Mouse (Mus musculus): ENCODE data around the gene Wasf2.

Gene Wasf2

DNA sequence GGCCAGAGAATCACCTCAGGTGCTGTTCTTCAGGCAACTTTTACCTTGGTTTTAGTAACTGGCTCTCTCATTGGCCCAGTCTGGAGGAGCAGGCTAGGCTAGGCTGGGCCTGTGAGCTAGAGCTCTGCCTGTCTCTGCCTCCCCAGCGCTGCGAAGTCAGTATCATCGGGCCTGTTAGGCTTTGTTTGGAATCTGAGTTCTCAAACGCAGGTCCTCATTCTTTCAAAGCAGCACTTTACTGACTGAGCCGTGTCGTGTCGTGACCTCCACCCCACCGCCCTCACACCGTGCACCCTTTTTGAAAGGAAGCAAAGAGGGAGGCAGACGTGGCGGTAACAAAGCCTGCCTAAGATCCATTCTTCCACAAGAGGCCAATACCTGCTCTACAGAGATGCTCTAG, 914 bp upstream of the Wasf2 start:
- no peak for DNase-seq

DNA sequence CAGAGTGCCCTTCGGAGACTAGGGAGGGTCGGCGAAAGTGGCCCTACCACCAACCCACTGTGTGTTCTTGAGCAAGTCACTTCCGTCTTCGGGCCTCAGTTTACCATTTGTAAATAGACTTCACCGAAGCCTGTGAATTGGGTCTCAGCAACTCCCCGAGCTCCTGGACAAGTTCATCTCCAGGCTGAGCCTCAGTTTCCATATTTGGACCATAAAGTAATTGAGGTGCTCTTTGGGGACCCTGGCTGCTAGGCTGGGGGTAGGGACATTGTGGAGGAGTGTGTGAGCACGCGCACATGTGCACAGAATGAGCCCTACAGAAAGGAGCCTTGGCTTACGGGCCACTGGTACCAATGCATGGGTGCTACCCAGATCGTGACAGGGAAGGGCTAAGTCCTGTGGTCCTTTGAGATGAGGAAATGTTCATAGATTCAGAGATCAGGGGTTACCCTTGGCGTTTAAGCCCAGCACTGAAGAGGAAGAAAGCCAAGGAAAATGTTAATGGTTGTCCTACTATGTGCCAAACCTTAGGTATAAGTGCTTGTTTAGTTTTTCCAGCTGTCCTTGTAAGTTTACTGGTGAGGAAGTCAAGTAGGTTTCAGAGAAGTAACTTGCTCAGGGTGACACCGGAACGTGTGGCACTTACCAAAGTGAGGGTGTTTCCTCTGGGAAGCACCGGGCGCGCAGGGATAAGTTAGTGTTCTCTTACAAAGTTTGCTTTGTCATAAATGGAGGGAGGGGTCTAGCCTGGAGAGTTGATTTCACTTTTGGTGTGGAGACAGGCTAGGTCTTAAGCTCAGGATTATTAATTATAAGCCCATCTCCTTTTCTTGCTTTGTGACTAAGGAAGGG, 811 bp downstream of the Wasf2 start:
- DNase-seq = no peak

- peak; percentile 74 for DNase-seq
Measured at GRCm38 (mm10) chr4:133132027-133132426, 1.7 kb downstream of the Wasf2 start.

GRCm38 (mm10) chr4:133136946-133137345, 6.6 kb downstream of the Wasf2 start:
- DNase-seq = no peak

- DNase-seq = no peak
Measured at GRCm38 (mm10) chr4:133138971-133139370, 8.7 kb downstream of the Wasf2 start.

- no peak for DNase-seq
Measured at GRCm38 (mm10) chr4:133155006-133155405, 24.7 kb downstream of the Wasf2 start.

GRCm38 (mm10) chr4:133155726-133156125, 25.4 kb downstream of the Wasf2 start:
- DNase-seq = no peak

GRCm38 (mm10) chr4:133156422-133156821, 26.1 kb downstream of the Wasf2 start:
- DNase-seq = no peak

- DNase-seq = no peak
Measured at GRCm38 (mm10) chr4:133156831-133157230, 26.5 kb downstream of the Wasf2 start.

DNA sequence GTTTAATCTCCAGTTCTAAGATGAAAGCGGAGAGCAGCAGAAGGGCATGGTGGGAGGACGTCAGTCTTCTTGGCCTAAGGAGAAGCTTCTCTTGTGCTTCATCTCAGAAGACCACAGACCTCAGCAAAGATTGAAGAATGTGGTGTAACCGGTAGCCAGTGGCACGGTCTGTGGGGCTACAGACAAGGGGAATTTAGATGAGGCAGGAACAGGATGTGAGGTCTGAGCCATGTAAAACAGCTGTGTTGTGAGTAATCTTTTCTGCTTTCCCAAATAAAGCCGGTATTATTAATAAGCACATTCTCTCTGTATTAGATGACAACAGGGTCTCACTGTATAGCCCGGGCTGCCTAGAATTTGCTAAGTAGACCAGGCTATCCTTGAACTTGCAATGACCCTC, 28.8 kb downstream of the Wasf2 start:
- DNase-seq = no peak

- DNase-seq = no peak
Measured at GRCm38 (mm10) chr4:133159646-133160045, 29.3 kb downstream of the Wasf2 start.

DNA sequence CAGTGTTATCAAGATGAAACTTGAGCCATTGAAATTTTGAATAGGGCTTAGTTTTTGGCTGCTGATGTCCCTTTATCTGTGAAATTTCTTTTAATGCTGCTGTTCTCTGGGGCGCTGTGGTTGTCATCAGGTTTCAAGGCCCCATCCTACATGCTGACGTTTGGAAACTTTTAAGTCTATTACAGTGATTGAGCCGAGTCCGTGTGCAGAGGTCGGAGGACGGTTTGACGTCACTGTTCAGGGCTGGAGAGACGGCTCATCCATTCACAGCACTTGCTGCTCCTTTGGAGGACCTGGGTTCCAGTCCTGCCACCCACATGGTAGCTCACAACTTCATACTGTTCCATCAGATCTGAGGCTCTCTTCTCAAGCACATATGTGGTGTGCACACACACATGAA, 29.9 kb downstream of the Wasf2 start:
- no peak for DNase-seq

DNA sequence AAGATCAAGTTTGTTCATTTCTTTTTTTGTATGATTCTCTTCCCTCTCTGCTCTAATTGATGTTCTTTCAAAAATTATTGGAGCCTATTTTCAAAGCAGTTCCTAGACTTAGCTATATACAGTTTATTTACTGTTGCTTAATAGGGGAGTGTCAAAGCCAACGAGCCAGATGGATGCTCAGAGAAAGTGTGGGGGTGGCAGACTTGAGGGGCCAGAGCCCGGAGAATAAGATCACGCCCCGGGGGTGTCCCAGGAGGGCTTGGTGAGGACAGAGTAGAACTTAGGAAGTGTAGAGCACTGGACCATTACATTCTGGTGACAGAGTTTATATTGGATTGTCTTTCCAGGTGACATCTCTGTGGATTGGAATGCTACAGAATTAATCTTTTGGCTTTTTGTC, 30.5 kb downstream of the Wasf2 start:
- DNase-seq = no peak

DNA sequence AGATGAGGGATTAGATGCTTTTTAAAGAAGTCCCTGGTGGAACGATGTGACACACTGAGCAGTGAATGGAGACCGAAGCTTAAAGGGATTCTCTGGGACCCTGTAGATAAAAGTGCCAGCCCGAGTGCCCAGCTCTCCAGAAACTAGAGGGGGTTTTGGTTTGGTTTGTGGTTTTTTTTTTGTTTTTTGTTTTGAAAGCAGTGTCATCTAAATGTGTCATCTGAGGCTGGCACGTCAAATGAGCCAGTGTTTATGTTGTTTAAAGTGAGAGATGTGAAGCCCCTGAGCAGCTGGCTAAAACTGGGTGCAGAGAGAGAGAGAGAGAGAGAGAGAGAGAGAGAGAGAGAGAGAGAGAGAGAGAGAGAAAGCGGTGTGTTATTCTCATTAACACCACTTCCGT, 31.9 kb downstream of the Wasf2 start:
- no peak for DNase-seq

GRCm38 (mm10) chr4:133166773-133167172, 36.5 kb downstream of the Wasf2 start:
- DNase-seq = no peak

DNA sequence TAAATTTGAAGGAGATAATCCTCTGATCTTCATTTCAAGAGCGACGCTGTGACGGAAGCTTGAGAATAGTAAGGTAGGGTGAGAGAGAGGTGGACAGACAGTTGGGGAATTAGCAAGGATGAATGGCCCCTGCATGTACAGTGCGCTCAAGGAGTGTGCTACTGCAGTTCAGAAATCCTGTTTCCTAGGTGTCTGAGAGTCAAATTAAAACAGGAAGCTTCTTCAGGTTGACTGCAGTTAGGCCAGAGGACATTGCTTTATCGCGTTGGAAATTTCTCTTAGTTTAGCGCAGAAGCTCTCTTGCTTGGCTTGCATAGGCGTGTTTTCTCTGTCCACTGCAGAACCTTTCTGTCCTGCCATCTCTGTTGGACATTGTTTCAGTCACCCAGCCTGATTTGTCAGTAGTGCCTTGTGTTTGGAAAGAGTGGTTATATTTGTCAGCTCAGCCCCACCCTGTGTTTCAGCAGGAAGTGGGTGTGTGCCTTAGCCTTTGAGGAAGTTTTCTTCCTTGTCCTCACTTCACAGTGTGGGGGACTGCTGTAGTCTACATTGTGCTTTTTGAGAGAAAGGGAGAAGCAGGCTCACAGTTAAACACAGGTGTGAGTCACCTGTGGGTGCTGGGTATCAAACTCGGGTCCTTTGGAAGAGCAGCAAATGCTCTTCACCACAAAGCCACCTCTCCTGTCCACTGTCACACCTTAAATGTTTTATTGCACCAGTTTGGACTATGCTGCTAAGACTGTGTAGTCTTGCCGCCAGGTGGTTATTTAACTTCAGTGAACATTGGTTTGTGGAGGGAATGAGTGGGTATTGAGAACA, 39.1 kb downstream of the Wasf2 start:
- DNase-seq = peak; percentile 49

DNA sequence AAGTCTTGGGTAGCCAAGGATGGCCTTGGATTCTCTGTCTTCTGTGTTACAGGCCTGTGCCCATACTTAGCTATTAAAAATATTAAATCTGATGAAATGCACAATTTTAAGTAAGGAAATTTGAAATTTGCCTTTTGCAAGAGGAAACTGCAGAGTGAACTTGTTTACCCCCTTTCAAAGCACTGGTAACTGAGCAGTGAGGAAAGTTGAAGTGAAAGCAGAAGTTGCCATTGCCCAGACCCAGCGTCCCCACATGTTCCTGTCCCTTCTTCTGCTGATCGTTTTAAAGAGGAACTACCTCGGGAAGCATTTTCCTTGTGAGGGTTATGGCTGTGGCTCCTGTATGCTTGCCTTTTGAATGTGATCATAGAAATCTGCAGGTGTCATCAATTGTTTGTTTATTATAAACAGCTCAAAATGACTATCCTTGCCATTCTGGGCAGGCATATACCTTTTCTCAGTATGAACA, 39.8 kb downstream of the Wasf2 start:
- DNase-seq = no peak

DNA sequence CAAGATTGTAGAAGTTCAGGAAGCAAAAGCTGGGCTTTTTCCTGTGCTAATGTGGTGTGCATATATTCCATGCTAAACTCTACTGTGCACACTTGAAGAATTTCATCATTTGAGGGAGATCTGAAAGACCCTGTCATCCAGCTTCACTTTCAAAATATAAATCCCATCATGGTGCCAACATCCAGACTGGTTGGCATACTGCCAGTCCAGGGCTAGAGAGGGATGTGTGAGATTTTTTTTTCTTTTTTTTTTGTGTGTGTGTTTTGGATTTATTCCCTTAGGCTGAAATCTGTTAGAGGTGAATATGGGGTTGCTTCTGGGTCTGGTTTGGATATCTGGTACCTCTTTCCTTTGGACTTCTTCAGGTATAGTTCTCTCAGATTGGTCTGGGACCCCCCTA, 40.3 kb downstream of the Wasf2 start:
- DNase-seq = no peak

GRCm38 (mm10) chr4:133172451-133172850, 42.1 kb downstream of the Wasf2 start:
- DNase-seq = no peak

DNA sequence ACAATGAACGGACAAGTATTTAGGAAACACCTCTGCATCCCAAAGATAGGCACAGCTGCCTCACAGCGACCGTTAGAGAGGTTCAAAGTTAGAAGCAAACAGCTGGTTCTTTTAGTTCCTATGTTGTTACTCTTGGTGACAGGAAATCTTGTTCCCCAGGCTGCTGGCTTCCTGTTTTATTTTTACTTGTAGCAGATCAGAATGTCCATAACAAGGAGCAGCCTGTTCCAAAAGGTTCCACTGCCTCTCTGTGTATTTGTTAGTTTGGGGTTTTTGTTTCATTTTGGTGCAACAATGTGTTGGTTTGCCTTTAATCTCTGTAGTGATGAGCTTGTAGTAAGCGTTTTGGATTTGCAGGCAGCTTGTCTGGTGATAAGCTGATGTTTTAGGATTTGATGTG, 44.1 kb downstream of the Wasf2 start:
- DNase-seq = peak; percentile 65

DNA sequence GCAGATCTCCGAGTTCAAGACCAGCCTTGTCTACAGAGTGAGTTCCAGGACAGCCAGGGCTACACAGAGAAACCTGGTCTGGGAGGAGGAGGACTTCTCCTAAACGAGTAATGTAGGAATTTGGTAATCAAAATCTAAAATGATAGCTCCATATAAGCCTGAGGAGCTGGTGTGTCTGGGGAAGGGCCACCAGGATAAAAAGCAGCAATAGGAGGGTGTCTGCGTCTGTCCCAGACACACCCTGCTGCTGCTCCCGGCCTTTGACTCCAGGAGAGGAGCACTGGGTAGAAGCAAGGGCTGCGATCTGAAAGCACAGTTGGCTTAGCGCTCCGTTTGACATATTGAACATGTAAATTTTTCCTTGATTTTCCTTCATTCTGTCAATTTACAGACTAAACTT, 45.0 kb downstream of the Wasf2 start:
- DNase-seq = no peak

GRCm38 (mm10) chr4:133175998-133176760, 45.9 kb downstream of the Wasf2 start:
- DNase-seq = peak; percentile 39

DNA sequence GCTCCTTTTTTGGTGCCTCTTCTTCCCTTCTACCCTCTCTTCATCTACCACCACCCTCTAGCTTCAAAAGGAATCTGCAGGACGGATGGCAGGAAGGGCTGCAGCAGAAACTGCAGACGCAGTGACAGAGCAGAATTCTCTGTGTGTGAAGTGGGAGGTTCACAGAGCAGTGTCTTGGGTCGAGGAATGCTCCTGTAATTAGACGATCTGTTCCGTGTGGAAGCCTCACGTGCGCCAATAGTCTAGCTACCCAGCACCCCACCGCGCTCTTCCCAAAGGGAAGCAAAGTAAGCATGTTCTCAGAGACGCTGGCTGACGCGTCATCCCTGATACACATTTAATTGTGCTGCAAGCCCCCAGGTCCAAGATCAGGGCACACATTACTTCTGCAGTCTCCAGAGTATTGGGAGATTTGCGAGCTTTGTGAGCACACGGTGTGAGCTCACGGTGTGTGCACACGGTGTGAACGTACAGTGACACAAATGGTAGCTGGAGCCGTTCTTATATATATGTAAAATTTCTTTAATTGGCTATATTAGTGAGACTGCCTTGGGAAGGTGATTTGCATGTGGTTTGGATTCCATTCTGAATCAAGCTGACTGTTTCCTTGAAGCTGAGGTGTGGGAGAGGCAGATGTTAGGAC, 46.6 kb downstream of the Wasf2 start:
- no peak for DNase-seq

Data from kidney, adult 9 months (tissue).